Mouse (Mus musculus): ENCODE measurements around the gene Pla2g4a.

Pla2g4a gene

GRCm38 (mm10) chr1:149855581-149855980, 105.5 kb downstream of the Pla2g4a start:
- DNase-seq (ENCODE audit: low spot score): no peak

GRCm38 (mm10) chr1:149854867-149855266, 106.2 kb downstream of the Pla2g4a start:
- no peak for DNase-seq (ENCODE audit: low spot score)

- DNase-seq (ENCODE audit: low spot score): no peak
Observed at GRCm38 (mm10) chr1:149846655-149847054, 114.4 kb downstream of the Pla2g4a start.

GRCm38 (mm10) chr1:149841845-149842244, 119.2 kb downstream of the Pla2g4a start:
- DNase-seq (ENCODE audit: low spot score): no peak

GRCm38 (mm10) chr1:149840961-149841416, 120.1 kb downstream of the Pla2g4a start:
- no peak for DNase-seq (ENCODE audit: low spot score)

- no peak for DNase-seq (ENCODE audit: low spot score)
Observed at GRCm38 (mm10) chr1:149840312-149840930, 120.7 kb downstream of the Pla2g4a start.

- DNase-seq (ENCODE audit: low spot score): no peak
Observed at GRCm38 (mm10) chr1:149836496-149836895, 124.6 kb downstream of the Pla2g4a start.

- DNase-seq (ENCODE audit: low spot score): no peak
Observed at GRCm38 (mm10) chr1:149833876-149834275, 127.2 kb downstream of the Pla2g4a start.

- DNase-seq (ENCODE audit: low spot score): peak; percentile 26
Observed at GRCm38 (mm10) chr1:149832952-149833351, 128.1 kb downstream of the Pla2g4a start.

- DNase-seq (ENCODE audit: low spot score): no peak
Observed at GRCm38 (mm10) chr1:149832514-149832913, 128.6 kb downstream of the Pla2g4a start.

- DNase-seq (ENCODE audit: low spot score): no peak
Observed at GRCm38 (mm10) chr1:149831100-149831499, 130.0 kb downstream of the Pla2g4a start.

- no peak for DNase-seq (ENCODE audit: low spot score)
Observed at GRCm38 (mm10) chr1:149813616-149814345, 147.3 kb downstream of the Pla2g4a start.

- peak; percentile 8 for DNase-seq (ENCODE audit: low spot score)
Observed at GRCm38 (mm10) chr1:149809527-149809926, 151.6 kb downstream of the Pla2g4a start.

All from MN1 (cell line).